Mouse (Mus musculus): Measurements from ENCODE around the gene Trmt13. TPM values are rescaled to one million over a fixed set of nuclear protein-coding genes. Genes with fewer than 3 reads are reported as not detected.
"Not testable (repeated sequence)": the region's sequence is repeated elsewhere in the genome, so short reads cannot be mapped to it uniquely, and the experiment has no call there.

Gene Trmt13
- polyA plus RNA-seq, 1 experiment = 19.5 TPM

DNA sequence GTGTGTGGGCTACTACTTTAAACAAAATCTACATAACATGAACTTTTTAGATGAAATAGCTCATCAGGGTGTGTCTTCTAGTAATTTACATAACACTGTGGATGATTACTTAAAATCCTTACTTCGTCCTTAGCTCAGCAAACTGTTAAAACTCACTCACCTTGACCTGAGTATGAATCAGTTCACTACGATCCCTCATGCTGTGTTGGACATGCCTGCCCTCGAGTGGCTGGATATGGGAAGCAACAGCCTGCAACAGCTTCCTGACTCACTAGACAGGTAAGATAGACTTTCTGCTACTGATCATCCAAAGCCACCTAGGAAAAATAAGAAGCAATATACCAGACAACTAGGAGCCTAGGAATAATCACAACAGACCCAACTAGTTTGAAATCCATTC is 37.1 kb downstream of the Trmt13 start:
- H3K4me3 ChIP-seq (ENCODE audit: insufficient read depth, low read length) = no peak overlapping the region
- H3K27ac ChIP-seq (ENCODE audit: insufficient read depth, low read length) = no peak overlapping the region
- no peaks in the 10 kb centered on the region for H3K4me1 ChIP-seq (ENCODE audit: control insufficient read depth, insufficient read depth, low read length)
- TF ChIP-seq POLR2A (IDR thresholded peaks at IDR 0.05; ENCODE audit: extremely low read depth, insufficient read depth, low read length) = no peak
- TF ChIP-seq CTCF (IDR thresholded peaks at IDR 0.05; ENCODE audit: extremely low read depth, insufficient read depth, low read length) = peak; percentile 42

DNA sequence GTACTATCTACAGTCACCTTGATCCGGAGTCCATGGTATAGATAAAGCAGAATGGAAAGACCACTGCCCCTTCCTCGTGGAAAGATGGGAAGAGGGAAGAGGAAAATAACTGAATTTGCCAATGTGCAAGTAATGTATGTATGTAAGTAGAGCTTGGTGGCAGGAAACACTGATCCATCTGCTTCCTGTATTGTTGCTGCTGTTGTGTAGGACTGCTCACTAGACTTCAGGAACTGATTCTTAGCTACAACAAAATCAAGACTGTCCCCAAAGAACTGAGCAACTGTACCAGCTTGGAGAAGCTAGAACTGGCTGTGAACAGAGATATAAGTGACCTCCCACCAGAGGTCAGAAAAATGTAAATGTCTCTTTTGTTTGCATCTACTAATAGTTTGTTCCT is 43.8 kb downstream of the Trmt13 start:
- H3K4me3 ChIP-seq (ENCODE audit: insufficient read depth, low read length) = no peak overlapping the region
- H3K27ac ChIP-seq (ENCODE audit: insufficient read depth, low read length) = no peak overlapping the region
- TF ChIP-seq POLR2A (IDR thresholded peaks at IDR 0.05; ENCODE audit: extremely low read depth, insufficient read depth, low read length) (no peak), CTCF (IDR thresholded peaks at IDR 0.05; ENCODE audit: extremely low read depth, insufficient read depth, low read length) (no peak)
- no peaks in the 10 kb centered on the region for H3K4me1 ChIP-seq (ENCODE audit: control insufficient read depth, insufficient read depth, low read length)

DNA sequence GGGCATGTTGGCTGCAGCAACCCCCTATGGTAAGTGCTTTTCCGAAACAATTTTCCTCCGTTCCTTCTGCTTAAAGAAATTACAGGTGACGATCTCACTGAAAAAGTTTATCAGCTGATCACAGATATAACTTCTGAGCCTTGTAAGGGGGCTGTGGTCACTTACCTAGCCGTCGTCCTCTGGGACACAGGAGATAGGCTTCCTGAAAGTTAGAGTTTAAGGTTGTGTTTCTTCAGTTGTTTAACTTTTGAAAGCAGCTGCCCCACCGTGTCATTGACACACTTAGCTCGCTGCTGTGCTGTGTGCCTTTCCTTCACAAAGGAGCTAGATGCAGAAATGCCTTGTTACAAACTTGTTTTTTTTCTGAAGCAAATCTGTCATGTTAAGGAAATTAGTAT is 51.3 kb downstream of the Trmt13 start:
- Histone ChIP-seq H3K27ac (ENCODE audit: insufficient read depth, low read length) (no peak overlapping the region), H3K4me1 (ENCODE audit: control insufficient read depth, insufficient read depth, low read length) (no peaks in the 10 kb centered on the region), H3K4me3 (ENCODE audit: insufficient read depth, low read length) (no peak overlapping the region)
- TF ChIP-seq CTCF (IDR thresholded peaks at IDR 0.05; ENCODE audit: extremely low read depth, insufficient read depth, low read length) = no peak
- TF ChIP-seq POLR2A (IDR thresholded peaks at IDR 0.05; ENCODE audit: extremely low read depth, insufficient read depth, low read length) = no peak

DNA sequence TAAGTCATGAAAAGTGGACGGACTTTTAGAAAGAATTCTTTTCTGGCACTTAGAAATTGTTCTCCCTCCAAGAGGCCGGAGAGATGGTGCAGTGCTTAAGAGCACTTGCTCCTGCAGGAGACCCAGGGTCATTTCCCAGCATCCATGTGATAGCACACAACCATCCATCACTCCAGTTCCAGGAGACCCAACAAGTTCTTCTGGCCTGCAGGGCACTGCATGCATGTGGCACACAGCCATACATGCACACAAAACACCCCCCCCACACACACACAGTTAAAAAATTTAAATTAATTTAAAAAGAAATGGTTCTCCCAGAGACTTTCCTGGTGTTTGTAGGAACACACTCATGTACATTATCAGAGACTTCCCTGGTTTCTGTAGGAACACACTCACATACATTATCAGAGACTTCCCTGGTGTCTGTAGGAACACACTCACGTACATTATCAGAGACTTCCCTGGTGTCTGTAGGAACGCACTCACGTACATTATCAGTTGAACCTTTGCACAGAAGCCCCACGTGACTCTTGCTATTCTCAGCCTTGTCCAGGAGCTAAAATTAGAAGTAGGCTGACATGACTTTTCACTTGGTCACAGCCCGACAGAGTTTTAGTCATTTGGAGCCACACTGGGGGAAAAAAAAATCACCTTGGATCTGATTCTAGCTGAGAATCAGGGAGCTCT is 51.8 kb downstream of the Trmt13 start, which contains the start of gene Lrrc39:
TSS of gene Lrrc39 (plus strand) at position 566 of the 687 bp plus-strand sequence.
- TF ChIP-seq CTCF (IDR thresholded peaks at IDR 0.05; ENCODE audit: extremely low read depth, insufficient read depth, low read length) (no peak), POLR2A (IDR thresholded peaks at IDR 0.05; ENCODE audit: extremely low read depth, insufficient read depth, low read length) (no peak)
- H3K4me1 ChIP-seq (ENCODE audit: control insufficient read depth, insufficient read depth, low read length) = no peaks in the 10 kb centered on the region
- H3K27ac ChIP-seq (ENCODE audit: insufficient read depth, low read length) = no peak within 1 kb of the TSS
- no peak within 1 kb of the TSS for H3K4me3 ChIP-seq (ENCODE audit: insufficient read depth, low read length)

DNA sequence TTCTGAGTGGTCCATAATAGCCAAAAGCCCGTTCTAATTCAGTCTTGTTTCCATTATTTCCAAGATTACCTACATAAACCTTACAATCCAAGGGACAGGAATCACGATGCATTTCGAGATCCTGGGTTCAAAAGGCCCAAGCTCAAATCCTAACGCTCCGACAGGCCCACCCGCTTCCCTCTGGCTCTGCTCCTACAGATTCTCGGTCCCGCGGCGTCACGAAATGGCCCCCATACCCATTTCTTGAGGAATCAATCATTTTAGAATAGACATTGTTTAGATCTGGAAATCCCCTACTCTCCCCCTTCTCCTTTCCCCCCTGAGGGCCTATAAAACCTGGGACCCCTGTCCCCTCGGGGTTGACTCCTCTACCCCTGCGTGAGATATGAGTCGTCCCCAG is 53.1 kb downstream of the Trmt13 start:
- not testable (repeated sequence) for H3K27ac ChIP-seq (ENCODE audit: insufficient read depth, low read length); H3K4me1 ChIP-seq (ENCODE audit: control insufficient read depth, insufficient read depth, low read length); H3K4me3 ChIP-seq (ENCODE audit: insufficient read depth, low read length)

DNA sequence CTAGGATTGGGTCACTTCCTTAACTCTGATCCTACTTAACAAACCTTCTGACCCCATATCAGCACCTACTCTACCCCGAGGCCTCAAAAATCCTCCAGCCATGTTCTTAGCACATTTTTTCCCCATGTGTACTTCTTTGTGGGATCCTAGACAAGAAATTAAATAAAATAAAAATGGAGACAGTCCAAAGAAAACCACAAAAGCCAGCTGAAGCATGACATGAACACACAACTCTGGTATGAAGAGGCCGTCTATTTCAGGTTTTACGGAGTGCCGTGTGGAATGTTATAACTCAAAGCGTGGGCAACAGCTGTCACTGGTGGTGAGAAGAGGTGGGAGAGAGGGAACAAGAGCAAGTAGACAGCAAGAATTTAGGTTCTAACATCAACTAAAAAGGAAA is 63.0 kb downstream of the Trmt13 start:
- H3K27ac ChIP-seq (ENCODE audit: insufficient read depth, low read length) = no peak overlapping the region
- no peak overlapping the region for H3K4me3 ChIP-seq (ENCODE audit: insufficient read depth, low read length)
- TF ChIP-seq CTCF (IDR thresholded peaks at IDR 0.05; ENCODE audit: extremely low read depth, insufficient read depth, low read length) = no peak
- TF ChIP-seq POLR2A (IDR thresholded peaks at IDR 0.05; ENCODE audit: extremely low read depth, insufficient read depth, low read length) = no peak
- H3K4me1 ChIP-seq (ENCODE audit: control insufficient read depth, insufficient read depth, low read length) = no peaks in the 10 kb centered on the region

DNA sequence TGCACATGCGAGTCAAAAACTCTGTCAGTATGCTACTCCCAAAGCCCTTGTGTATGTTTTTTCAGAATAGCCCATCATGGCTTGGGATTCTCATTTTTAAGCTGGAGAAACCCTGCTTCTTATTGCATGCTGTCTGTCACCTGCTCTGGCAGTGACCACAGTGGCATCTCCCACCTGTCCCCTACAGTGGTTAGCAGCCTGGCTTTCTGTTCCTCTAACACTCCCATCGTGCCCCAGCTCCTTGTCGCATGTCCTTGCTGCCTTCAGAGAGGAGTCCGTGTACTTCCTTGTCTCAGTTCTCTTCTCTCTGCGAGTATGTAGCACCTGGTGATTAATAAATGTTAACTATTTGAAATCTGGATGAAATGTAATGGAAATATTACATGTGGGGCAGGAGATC is 67.0 kb downstream of the Trmt13 start:
- TF ChIP-seq CTCF (IDR thresholded peaks at IDR 0.05; ENCODE audit: extremely low read depth, insufficient read depth, low read length) (no peak), POLR2A (IDR thresholded peaks at IDR 0.05; ENCODE audit: extremely low read depth, insufficient read depth, low read length) (no peak)
- Histone ChIP-seq H3K4me1 (ENCODE audit: control insufficient read depth, insufficient read depth, low read length) (no peaks in the 10 kb centered on the region), H3K27ac (ENCODE audit: insufficient read depth, low read length) (no peak overlapping the region), H3K4me3 (ENCODE audit: insufficient read depth, low read length) (no peak overlapping the region)

DNA sequence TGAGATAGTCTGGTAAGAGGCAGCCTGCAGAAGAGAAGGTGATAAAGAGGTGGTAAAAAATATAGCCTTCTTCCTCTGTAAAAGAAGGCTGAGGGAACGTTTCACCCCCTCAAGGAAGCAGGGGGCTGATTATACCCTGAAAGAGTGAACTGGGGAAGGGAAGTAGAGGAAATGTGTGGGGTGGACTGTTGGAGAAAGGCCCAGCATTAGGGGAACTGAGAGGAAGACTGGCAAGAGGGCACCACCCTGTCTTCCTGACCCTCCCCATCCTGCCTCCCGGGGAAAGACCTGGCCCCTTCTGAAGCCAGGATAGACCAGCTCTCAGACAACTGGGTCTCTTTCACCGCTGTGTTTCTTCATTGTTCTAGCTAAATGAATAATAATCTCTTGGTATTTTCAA is 71.9 kb downstream of the Trmt13 start:
- TF ChIP-seq POLR2A (IDR thresholded peaks at IDR 0.05; ENCODE audit: extremely low read depth, insufficient read depth, low read length) = no peak
- no peak for TF ChIP-seq CTCF (IDR thresholded peaks at IDR 0.05; ENCODE audit: extremely low read depth, insufficient read depth, low read length)
- H3K27ac ChIP-seq (ENCODE audit: insufficient read depth, low read length) = no peak overlapping the region
- H3K4me3 ChIP-seq (ENCODE audit: insufficient read depth, low read length) = no peak overlapping the region
- H3K4me1 ChIP-seq (ENCODE audit: control insufficient read depth, insufficient read depth, low read length) = no peaks in the 10 kb centered on the region

DNA sequence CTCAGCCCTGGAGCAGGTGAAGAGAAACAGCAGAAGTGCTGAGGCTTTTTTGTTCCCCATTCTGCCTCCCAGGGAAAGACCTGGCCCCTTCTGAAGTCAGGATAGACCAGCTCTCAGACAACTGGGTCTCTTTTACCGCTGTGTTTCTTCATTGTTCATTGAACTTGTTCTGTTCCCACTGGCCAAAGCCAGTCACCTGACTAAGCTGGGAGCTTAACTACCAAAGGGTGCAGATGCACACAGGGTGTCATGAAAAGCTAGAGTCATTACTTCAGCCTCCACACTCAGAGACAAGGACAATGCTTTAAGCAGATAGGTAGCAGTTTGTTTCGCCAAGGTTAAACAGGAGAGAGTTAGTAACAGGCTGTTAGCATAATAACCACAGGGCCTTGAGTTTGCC is 72.3 kb downstream of the Trmt13 start:
- Histone ChIP-seq H3K4me1 (ENCODE audit: control insufficient read depth, insufficient read depth, low read length) (no peaks in the 10 kb centered on the region), H3K4me3 (ENCODE audit: insufficient read depth, low read length) (no peak overlapping the region), H3K27ac (ENCODE audit: insufficient read depth, low read length) (no peak overlapping the region)
- TF ChIP-seq POLR2A (IDR thresholded peaks at IDR 0.05; ENCODE audit: extremely low read depth, insufficient read depth, low read length) = no peak
- no peak for TF ChIP-seq CTCF (IDR thresholded peaks at IDR 0.05; ENCODE audit: extremely low read depth, insufficient read depth, low read length)

DNA sequence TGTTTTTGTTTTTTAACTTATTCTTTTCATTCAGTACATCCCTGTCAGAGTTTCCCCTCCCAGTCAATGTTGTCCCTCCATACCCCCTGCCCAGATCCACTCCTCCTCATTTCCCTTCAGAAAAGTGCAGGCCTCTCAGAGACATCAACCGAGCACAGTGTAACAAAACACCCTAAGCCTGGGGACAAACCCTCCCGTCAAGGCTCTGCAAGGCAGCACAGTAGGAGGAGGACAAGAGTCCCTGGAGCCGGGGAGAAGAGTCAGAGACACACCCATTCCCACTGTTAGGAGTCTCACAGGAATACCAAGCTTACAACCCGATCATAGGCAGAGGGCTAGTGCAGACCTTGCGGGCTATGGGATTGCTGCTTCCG is 77.2 kb downstream of the Trmt13 start:
- no peak overlapping the region for H3K27ac ChIP-seq (ENCODE audit: insufficient read depth, low read length)
- no peaks in the 10 kb centered on the region for H3K4me1 ChIP-seq (ENCODE audit: control insufficient read depth, insufficient read depth, low read length)
- no peak for TF ChIP-seq CTCF (IDR thresholded peaks at IDR 0.05; ENCODE audit: extremely low read depth, insufficient read depth, low read length)
- no peak for TF ChIP-seq POLR2A (IDR thresholded peaks at IDR 0.05; ENCODE audit: extremely low read depth, insufficient read depth, low read length)
- H3K4me3 ChIP-seq (ENCODE audit: insufficient read depth, low read length) = no peak overlapping the region
